Mouse (Mus musculus) right cerebral cortex, postnatal 4 days (tissue): ENCODE measurements around the gene Olfr1512.
A peak's percentile ranks its signal among the peaks of the same experiment; 100 is the strongest.
"Not testable (repeated sequence)": the region's sequence is repeated elsewhere in the genome, so short reads cannot be mapped to it uniquely, and the experiment has no call there.

ENCODE experiments used
- DNase-seq: peaks from one replicate; pipeline ENCODE4 v3.0.0-alpha.2; 2022

Gene Olfr1512

DNA sequence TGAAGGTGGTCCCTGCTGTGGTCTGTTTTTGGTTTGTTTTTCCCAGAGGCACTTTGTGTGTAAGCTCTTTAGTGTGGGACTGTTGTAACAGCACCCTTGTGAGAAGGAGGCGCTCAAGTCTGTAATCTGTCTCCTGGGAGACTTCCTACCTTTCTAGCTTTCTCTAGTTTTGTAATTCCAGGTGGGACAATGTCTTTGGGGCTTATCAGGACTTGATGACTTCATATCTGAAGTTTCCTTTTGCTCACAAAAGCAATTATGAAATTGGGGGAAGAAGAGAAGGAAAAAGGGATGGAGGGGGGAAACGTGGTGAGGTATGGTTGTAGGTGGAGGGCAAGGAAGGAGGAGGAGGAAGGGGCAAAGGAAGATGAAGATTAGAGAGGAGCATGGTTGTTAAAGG lies at the start of gene Olfr1512:
Olfr1512 (minus strand) TSS at position 101 of the 400 bp plus-strand sequence.
- DNase-seq, result no peak

DNA sequence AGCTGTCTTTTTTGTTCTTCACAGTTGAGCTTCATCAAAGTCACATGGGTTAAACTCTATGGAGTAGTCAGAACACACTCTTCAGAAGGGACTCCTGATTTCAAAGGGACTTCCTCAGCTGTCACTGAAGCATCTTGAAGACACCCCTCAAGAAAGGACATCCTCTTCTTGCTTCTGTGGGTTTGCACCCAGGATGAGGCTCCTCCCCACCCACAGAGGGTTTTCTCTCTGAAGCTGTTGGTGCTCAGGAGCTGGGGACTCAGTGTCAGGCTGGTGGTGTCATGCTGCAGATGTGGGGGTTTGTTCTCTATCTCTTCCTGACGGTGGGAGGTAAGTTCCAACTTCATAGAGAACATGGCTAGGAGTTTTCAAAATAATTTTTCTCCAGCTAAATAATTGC lies 48.7 kb upstream of the Olfr1512 start:
- DNase-seq, result no peak

DNA sequence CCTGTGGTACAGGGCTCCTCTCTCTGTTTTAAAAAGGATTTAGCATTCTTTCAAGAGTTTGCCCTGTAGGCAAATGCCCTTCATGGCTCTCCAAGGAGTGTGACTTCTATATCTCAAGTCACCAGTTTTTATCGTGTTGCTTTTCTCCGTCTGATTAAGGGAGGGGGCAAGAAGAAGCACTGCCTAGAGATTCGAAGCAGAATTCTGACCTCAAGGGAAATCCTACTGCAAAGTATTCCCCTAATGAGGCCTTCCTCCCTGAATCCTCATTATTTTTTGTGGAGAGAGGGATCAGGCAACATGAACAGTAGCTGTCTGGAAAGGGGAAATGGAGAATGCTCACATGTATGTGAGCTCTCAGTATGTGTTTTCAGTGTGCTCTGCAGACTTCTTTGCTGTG lies 35.3 kb upstream of the Olfr1512 start, which contains the start of gene Olfr1510:
Olfr1510 (minus strand) TSS at position 101 of the 400 bp plus-strand sequence.
- no peak for DNase-seq

DNA sequence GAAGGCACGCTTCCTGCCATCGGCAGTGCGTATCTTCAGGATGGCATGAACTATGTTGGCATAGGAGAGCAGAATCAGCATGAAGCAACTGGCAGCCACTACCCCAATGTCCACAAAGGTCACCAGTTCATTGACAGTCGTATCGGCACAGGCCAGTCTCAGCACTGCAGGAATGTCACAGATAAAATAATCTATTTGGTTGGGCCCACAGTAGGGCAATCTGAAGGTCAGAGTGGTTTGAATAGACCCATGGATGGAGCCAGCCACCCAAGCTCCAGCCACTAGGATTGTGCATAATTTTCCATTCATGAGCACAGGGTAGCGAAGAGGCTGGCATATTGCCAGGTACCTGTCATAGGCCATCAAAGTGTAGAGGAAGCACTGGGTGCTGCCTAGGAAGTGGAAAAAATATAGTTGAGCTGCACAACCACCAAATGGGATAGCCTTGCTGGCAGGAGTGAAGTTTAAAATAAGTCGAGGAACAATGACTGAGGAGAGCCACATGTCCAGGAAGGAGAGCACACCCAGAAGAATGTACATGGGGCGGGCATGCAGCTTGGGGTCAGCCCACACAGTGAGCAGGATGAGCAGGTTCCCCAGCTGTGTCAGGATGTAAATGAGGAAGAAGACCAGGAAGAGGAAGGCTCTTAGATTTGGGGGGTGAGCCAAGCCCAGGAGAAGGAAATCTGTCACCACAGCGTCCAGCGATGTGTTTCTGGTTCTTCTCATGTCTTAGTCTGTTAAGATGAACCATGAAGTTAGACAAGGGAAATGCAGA lies 31.4 kb upstream of the Olfr1512 start:
- not testable (repeated sequence) for DNase-seq

DNA sequence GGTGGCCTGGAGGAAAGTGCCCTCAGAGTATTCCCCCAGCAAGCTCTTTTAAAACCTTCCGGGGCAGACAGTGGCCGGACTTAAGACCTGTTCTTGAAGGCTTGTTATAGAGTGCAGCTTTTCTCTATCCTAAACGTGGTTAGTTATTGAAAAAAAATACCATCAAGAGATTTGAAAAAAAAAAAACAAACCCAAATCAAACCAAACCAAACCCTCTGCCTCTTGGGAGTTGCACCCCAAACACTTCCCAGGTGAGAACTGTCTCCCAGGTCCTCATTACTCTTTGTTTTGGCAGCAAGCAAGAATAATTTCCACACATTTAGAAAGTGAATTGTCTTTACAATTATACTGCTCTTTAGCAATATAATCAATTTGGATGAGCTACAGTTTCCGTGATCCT lies 18.3 kb upstream of the Olfr1512 start, which contains the start of gene Olfr1511:
Olfr1511 (minus strand) TSS at position 101 of the 400 bp plus-strand sequence.
- DNase-seq, result no peak

DNA sequence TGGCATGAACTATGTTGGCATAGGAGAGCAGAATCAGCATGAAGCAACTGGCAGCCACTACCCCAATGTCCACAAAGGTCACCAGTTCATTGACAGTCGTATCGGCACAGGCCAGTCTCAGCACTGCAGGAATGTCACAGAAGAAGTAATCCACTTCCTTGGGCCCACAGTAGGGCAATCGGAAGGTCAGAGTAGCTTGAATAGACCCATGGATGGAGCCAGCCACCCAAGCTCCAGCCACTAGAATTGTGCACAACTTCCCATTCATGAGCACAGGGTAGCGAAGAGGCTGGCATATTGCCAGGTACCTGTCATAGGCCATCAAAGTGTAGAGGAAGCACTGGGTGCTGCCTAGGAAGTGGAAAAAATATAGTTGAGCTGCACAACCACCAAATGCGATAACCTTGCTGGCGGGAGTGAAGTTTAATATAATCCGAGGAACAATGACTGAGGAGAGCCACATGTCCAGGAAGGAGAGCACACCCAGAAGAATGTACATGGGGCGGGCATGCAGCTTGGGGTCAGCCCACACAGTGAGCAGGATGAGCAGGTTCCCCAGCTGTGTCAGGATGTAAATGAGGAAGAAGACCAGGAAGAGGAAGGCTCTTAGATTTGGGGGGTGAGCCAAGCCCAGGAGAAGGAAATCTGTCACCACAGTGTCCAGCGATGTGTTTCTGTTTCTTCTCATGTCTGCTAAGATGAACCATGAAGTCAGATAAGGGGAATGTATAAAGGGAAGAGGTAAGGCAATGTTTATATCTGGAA lies 11.3 kb upstream of the Olfr1512 start:
- DNase-seq, result not testable (repeated sequence)

DNA sequence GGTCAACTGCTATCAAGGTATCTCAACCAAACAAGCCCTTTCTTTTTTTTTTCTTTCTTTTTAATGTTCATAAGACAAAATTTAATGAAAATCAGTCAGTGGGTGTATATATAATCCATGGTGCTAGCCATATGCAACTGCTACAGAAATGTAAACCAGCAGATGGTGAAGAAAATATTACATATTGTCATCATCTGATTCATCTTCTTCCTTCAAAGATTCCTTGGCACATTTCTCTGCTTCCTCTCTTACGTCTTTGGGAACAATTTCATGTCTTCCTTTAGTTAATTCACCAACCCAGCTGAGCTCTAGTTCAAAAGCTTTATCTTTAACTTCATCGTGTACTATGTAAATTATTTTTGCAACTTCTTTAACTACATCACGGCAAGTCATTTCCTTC lies 10.2 kb downstream of the Olfr1512 start:
- no peak for DNase-seq

DNA sequence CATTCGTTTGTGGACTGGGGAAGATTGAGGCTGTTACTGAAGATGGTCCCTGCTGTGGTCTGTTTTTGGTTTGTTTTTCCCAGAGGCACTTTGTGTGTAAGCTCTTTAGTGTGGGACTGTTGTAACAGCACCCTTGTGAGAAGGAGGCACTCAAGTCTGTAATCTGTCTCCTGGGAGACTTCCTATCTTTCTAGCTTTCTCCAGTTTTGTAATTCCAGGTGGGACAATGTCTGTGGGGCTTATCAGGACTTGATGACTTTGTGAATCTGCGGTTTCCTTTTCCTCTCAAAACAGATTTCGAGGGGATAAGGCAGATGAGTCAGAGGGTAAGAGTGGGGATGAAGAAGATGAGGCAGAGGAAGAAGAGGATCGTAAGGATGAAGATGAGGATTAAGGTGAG lies 22.7 kb downstream of the Olfr1512 start, which contains the start of gene Olfr1513:
Olfr1513 (minus strand) TSS at position 101 of the 400 bp plus-strand sequence.
- no peak for DNase-seq

DNA sequence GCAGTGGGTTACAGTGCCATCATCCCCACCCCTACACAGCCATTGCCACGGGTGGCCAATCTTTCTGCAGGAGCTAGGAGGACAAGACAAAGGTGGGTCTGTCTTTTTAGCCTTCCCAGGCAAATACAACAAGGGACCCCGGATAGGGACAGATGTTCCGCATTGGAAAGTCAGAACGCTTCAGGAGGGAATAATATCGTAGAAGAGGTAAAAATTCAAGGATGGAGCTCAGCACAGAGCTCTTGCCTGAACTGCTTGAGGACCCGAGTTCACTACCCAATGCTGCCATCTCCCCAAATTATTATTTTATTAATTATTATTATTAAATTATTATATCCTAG lies 39.5 kb downstream of the Olfr1512 start:
- DNase-seq, result no peak

DNA sequence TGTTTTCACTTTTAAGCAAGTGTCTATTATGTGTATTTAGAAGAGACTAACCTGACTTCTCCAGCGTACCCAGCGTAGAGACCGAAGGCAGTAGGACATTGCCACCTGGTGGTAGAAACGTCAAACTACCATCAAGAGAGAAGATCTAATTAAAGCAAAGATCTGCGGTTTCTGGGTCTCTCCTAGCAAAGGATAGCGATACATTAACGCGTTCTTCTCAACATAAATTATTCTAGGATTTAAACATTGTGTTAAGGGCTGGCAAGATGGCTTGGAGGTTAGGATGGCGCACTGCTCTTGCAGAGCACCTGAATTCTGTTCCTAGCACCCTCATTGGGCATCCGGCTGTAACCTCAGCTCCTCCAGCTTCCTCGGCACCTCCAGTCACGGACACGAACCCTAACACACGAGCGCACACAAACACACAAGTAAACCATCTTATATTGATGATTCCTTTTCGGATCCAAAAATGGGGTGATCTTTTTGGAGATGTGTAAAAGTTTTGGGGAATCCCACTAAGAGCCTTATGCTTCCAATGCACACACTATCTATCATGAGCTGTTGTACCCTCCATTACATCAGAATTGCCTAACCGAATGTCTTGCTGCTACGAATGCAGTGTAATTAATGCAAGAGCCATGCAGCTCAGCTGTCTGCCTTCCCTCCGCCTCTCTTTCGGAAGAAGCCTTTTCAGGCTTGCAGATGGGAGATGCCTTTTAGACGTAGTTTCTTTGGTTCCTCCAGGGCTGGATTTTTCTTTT lies 40.0 kb downstream of the Olfr1512 start:
- DNase-seq, result peak; percentile 40

DNA sequence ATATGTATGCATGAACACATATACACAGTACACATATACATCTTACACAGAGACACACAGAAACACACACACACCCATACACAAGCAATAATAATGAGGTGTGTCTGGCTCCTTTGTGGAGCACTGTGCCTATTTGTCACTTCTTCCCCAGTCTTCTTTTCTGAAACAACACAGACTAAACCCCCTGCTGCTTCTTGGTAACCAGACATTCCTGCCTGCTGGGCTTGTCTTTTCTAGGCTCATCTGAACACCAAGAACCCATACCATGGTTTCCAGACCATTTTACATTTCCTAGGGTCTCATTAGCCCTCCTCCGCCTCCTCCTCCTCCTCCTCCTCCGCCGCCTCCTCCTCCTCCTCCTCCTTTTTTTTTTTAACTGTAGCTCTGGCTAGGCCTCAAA lies 46.8 kb downstream of the Olfr1512 start:
- DNase-seq, result no peak

DNA sequence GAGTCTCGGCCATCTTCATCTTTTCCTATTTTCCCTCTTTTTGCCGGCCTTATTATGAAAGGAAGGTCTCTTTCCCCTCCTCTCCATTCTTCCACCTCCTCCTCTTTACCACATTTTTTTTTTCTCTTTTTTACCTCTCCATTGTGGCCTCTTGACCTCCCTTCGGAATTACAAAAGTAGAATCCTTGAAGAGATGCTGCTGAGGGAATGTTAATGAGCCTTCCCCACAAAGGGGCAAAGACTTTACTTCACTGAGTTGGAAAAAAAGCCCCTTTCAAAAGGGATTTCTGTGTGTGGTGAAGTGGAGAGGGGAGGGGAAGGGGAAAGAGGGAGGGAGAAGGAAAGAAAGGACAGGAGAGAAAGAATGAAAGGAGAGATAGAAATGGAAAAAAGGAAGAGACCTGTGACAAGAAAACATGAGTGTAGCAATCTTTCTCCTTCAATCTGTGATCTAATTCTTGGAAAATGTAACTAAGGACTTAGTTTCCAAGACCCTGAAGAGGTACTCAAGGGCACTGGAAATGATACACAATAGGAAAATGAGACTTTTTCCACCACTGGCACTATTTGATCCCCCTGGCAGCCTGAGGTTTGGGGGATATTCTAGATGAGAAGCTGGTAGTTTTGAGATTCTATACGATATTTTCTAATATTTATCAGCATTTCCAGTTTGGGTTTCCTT lies 47.8 kb downstream of the Olfr1512 start:
- no peak for DNase-seq

DNA sequence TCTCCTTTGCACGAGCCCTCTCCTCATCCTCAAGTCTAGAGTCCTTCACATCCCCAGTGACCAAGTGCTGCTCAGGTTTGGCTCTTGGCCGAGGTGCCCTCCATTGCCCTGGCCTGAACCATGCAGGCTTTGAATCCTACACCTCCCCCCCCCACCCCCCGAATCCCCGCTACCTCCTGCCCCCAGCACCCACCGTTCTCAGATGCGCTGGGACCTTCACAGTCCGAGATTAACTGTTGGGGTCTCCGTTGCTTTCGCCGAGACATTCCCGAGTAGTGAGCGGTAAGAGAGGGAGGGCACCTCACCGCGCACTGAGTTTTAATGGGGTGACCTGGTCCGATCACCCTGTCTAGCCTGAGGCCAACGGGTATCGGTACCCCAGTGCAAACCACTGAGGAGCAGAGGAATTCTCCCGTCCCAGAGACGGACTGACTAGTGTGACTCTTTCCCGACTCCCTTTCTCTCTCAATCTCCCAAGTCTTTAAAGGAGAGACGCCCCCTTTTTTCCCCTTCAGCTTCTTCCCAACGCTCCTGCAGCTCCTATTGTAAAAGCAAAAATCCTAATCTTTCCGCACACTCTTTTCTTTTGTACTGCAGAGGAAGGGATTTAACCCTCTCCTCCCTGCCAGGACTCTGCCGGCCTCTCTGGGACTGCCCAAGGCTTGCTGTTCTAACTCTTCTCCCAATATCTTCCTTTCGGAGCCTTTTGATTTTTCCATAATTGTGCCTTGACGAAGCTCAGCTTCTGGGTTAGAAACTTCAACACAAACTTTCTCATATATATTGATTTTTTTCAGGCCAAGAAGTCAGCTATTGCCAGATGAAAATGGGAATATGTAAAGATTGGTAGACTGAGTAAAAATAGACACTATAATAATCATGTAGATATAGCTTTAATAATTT lies 50.8 kb downstream of the Olfr1512 start, which contains the start of gene Sall2:
Sall2 (minus strand) TSS at position 853 of the 903 bp plus-strand sequence.
- DNase-seq, result peak; percentile 34

DNA sequence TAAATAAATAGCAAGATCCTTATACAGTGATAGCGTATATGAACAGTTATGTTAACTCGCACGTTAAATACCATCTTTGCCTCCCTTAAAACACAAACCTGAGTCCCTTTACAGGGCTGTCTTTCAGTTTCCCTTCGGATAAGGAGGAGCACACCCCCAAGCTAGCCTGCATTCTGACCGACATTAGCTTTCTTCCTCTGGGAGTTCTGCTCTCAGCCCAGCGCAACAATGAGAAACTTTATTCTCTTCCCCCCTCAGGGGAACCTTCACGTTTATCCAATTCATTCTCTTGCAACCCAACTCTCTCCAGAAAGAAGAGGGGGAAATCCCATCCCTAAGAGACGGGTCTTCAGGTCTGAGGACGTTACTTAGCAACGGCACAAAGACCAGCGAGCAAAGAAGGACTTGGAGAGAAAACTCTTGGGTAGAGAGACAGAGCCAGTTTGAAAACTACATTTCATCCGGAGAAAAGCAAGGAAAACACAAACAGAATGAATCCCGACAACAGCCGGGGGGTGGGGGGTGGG lies 51.5 kb downstream of the Olfr1512 start:
- DNase-seq, result no peak

DNA sequence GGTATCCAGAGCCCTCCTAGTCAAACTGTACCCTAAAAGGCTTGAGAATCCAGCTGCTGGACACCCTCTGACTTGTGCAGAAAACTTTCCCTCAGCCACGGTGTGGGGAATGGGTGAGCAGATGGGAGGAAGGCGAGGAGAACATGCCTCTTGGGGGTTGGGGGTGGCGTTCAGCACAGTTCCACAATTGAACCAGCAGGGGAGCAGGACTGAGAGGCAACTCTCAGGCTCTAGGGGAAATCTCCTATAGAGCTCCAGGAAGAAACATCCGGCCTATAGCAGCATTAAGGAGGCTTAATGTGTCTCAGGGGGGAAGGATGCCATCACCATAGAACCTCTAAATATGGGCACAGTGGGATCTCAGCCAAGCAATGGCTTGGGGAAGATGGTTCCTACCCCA lies 53.1 kb downstream of the Olfr1512 start:
- no peak for DNase-seq
